Mouse (Mus musculus): ENCODE measurements at regions not wholly inside any gene's neighbourhood (a gene's known extent, or its start where the extent isn't known, plus 50 kb on each side); places are given as distances from the start of the nearest gene placed in this dataset.

- TF ChIP-seq CTCF (IDR thresholded peaks at IDR 0.05 in 2 of 3, conservative IDR thresholded peaks at IDR 0.05 in 1 of 3; ENCODE audit: control insufficient read depth in 1 of 3, insufficient read depth in 1 of 3, low read depth in 2 of 3, low read length in 3 of 3, poor library complexity in 1 of 3, severe bottlenecking in 1 of 3) (peak in 1 of 3 experiments; percentile 14; a peak in 1 of 6 replicates), UBTF (IDR thresholded peaks at IDR 0.05; ENCODE audit: borderline replicate concordance, insufficient read depth, low read depth, low read length) (no peak)
Measured at GRCm38 (mm10) chr11:92967288-92967687, 130.5 kb upstream of the Car10 start.

Data from MEL (cell line).